Mouse (Mus musculus): Measurements from ENCODE around the gene Fndc7.
A peak's percentile ranks its signal among the peaks of the same experiment; 100 is the strongest.
"Not testable (repeated sequence)": the region's sequence is repeated elsewhere in the genome, so short reads cannot be mapped to it uniquely, and the experiment has no call there.

Fndc7 gene

DNA sequence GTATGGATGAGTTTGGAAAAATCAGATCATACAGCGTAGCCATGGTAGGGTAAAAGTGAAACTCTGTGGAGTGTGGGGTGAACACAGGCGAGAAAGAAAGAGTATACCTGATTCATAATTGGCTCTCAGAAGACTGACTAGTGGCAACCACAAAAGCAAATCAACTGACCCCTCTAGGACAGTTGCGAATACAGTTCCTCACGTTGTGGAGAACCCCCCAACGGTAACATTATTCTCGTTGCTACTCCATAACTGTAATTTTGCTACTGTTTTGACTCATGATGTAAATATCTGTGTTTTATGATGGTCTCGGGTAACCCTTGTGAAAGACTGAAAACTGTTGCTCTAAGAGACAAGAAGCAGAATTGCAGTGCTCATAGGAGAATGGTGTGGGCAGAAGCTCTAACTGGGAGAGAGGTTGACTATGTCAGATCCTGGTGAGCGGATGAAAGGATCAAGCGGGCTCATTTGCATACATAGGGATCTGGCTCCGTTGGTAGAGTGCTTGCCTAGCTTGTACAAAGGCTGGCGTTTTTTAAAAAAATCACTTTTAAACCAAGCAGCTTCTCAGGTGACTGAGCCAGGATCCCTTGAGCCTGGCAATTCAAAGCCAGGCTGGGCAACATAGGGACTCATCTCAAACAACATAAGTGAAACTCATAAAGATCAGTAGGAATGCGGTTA, 2.7 kb downstream of the Fndc7 start:
- no peak for DNase-seq

DNA sequence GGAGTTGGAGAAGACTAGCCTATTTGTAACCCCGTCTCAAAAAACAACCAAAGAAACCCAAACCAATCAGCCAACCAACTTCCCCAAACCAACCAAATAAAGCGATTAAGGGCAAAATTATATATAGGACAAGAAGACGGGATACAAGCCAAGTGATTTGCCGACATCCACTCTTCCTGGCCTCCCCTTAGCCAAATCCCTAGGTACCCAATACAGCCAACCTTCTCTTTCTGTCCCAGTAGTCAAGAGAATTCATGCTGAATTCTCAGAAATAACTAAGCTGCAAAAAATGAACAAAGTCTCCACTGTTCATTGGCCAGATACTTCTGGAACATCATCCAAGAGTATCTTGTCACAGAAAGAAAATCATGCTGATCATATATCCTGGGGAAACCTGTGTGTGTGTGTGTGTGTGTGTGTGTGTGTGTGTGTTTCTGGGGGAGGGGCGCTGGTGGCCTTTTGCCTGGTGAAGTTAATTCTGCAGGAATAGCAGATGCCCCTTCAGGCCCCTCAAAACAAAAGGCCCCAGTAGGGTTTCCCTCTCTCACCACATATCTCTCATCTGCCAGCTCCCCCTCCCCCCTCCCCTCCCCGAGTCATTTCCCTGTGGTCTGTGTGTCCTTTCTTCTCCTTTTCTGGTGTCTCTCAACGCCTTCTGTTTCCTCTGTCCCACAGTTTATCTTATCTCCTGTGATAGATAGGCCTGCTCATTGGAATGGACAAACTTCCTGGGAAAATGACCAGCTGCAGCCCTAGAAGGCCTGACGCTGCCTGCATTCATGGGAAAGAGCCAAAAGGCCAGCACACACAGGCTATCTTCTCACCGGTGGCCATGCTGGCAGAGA, 3.9 kb downstream of the Fndc7 start:
- DNase-seq, result peak; percentile 38 to 60

DNA sequence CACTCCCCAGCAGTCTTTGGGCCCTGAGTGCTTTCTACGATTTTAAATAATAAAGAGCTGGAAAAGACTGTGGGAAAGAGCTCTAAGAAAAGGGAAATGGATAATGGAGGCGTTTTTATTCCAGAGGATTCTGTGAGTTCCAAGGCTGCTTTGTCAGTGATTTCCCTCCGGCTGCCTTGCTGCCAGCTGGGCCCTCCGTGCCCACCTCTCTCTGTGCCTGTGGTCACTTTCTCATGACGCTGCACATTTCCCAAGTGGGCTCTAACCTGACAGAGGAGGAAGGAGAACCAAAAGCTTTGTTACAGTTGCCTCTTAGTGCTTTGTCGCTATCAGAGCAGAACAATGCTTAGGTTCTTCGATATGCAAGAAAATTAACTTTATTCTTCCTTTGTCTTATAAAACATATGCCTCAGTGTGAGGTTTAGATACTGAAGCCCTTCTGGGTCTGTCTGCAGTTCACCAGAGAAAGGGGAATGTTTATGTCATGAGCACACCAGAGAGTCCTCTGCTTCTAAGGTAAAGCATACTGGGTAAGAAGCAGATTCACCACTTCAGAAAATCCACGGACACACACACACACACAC, 5.0 kb downstream of the Fndc7 start:
- no peak for DNase-seq

DNA sequence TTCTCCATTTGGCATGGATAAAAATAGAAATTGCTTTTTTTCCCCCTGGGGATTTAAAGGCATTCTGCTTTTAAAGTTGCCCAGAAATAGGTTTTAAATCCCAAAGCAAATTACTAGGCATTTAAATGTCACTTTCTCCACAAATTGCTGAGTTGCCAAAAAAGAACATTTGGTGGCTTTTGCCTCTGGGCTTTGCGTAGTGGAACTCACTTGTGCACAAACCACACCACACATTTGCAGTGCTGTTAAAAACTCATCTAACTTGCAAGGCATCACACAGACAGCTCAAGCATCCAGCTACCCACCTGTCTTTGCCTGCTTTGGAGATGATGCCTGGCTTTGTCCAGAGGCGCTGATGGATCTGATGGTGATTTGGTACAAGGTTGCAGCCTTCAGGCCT, 6.7 kb downstream of the Fndc7 start:
- no peak for DNase-seq

DNA sequence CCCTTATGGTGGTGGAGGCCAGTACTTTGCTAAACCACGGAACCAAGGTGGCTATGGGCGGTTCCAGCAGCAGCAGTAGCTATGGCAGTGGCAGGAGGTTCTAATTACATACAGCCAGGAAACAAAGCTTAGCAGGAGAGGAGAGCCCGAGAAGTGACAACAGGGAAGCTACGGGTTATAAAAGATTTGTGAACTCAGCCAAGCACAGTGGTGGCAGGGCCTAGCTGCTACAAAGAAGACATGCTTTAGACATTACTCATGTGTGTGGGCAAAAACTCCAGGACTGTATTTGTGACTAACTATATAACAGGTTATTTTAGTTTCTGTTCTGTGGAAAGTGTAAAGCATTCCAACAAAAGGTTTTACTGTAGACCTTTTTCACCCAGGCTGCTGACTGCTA, 7.9 kb downstream of the Fndc7 start:
- not testable (repeated sequence) for DNase-seq

DNA sequence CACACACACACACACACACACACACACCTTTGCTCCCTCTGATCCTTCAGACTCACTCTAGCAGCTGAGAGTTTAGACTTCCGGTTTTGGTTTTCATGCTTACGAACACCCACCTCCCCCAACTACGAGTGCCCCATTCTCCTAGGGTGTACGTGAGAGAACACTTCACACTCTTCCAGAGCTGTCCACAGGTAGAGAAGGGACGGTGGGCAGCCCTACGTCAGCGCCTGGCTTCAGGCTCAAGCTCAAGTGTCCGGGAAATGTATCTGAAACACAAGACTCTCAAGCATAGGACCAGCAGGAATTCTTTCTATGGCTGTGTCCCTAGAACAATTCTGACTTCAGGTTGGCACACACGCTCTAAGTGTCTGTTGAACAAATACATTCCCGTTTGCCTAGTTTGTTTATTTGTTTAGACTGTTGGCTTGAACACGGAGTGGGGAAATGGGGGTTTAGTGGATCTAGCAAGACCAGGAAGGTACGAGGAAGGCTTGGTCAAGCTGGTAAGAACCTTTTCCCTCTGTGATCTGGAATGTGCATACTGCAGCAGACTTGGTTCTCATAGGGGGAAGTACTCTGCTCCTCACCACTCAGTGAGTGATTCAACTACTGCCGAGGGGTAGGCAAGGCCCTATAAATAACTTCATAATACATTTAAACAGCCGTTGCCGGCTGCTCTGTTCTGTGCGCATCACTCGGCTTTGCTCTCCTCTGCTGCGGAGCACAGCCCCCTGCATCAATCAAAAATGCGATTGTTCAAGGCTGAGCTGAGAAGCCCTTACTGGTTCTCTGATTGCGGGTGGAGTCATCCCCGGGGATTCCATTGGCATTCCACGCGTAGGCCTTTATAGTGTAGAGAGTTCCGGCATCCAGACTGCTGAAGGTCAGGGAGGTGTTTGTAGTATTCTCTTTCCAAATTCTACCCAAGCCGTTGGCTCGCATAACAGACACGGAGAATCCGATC, 9.0 kb downstream of the Fndc7 start:
- peak; percentile 58 to 76 for DNase-seq

DNA sequence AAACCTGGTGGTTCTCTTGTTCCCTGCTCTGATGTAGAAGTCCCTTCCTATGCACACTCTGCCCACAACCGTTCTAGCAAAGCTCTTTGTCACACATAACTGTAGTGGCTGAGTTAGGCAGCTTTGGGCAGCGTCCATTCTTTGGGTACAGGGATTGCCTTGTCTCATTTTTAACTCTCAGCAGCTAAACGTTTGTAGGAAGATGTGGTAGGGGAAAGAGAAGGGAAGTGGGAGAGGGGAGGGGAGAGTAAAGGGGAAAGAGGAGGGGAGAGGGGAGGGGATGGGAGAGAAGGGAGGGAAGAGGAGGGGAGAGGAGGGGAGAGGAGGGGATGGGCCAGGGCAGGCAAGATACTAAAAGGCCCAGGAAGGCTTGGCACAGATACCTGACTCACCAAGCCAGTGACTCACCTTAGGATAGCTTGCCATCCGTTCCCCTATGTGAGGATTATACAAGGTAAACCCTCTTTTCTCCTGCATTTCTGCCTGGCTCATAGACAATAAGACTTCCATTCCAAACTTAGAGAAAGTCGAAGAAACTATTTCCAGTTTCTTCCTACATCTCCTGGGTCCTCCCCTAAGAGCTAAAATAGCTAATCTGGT, 9.9 kb downstream of the Fndc7 start:
- DNase-seq, result no peak

DNA sequence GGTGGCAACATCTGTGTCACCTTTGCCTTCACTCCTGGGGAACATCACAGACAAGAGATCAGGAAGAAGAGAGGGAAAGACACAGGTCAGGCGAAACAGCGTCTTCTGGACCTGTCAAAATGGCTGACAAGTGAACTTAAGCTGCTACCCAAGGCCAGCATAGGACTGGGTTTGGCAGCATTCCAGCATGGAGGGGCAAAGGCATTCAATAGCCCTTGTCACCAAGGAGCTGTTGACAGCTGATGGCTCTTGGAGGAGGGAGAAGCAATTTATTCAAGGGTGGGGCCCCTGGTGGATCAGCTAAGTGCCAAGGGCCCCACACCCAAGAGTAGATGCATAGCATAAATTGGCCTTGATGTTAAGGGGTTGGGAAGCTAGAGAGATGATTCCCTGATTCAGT, 10.7 kb downstream of the Fndc7 start:
- DNase-seq, result peak in 1 of 2 experiments; percentile 52

DNA sequence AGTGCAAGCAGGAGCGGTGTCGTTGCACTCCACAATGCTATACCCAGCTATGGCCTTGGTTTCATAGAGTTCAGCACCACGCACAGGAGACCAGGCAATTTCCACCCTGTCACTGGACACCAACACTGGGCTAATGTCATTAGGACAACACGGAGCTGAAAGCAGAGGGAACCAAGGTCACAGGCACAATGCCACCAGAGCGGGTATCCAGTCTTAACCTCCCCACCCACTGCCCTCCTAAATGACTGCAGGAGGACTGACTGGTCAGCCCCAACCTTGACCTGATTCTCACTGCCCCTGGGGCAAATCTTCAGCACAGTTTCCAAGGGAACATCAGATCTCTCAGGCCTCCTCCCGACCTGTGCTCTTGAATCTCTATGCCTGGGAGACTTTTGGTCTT, 19.2 kb downstream of the Fndc7 start:
- no peak for DNase-seq

DNA sequence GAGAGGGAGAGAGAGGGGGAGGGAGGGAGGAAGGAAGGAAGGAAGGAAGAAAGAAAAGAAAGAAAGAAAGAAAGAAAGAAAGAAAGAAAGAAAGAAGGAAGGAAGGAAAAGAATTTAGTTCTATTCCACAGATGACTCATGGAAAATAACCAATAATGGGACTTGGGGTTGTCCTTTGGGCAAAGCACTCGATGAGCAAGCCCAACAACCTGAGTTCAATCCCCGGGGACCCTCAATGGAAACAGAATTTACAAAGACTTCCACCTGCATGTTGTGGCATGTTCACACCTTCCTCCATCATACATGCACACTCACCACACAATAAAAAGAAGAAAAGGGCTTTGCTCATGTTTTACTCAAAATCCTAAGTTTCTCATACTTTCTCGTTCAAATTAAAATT, 22.4 kb downstream of the Fndc7 start:
- no peak for DNase-seq

DNA sequence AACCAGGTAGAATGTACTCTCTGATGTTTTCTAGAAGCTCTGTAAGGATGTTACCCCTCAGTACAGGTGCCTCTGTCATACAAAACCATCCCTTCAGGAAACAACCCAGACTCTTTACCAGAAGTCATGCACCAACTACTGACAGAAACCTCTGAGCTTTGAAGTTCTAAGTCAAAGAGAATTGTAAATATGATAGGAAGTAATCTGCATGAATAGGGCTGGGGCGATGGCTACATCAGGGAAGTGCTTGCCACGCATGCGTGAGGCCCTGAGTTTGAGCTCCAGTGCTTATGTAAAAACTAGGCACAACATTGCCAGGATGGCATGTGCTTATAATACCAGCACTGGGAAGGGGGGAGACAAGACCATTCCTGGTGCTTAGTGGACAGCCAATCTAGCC, 24.1 kb downstream of the Fndc7 start:
- DNase-seq, result no peak

DNA sequence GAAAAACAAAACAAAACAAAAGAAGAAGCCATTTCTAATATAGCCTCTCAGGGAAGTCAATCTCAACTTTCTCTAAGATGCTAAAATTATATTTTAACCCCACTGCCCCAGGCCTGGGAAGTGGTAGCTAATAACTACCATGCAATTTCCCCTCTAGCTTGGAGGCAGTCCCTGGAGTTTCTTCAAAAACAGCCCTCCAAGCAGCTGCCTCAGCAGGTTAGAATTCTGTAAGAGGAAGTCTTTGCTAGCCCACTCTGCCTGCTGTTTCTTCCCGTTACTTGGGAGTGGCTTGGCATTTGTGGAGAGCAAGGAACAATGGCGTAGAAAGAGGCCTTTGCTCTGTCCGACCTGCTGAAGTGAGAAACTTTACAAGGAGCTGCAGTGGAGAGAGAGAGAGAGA, 24.7 kb downstream of the Fndc7 start:
- DNase-seq, result no peak

DNA sequence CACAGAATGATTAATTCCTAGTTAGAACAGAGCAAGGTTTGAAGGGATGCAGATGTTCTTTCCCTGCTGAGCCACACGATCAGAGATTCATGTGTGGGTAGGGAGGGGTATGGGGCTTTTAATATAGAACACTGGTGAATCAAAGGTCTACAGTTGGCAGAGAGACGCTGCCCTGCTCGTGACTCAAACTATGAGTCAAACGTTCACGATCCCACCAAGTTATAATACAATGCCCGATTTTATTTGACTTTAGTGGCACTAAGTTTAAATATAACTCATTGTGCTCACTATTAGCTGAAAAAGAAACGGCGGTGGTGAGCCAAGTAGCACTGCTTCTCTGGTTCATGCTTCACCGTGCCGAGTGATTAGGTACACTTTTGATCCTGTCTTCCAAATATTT, 26.7 kb downstream of the Fndc7 start:
- DNase-seq, result no peak

DNA sequence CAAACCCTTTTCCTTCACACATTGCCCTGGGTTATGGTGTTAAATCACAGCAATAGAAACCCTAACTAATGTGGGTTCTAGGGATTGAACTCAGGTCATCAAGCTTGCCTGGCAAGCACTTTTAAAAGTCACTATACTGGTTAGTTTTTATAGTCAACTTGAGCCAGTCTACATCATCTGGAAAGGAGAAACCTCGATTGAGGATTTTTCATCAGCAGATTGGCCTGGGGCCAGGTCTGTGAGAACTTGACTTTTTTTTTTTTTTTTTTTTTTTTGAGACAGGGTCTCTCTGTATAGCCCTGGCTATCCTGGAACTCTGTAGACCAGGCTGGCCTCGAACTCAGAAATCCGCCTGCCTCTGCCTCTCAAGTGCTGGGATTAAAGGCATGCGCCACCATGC, 27.5 kb downstream of the Fndc7 start:
- DNase-seq, result not testable (repeated sequence)

DNA sequence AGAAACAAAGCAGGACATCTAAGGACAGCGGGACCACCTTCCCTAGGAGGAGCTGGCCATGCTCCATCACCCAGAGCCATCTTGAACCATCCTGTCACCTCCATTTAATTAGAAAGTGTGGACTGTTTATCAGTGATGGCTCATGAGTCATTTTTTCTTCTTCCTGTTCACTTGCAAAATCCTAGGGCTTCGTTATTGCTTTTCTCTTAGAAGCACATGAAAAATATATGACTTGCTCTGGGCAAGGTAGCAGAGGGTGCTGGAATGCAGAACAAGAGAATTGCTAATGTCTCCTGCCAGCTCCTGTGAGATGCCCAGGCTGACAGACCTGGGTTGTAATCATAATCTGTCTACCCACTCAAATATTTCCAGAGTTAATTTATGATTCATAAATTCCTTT, 29.0 kb downstream of the Fndc7 start:
- DNase-seq, result no peak

DNA sequence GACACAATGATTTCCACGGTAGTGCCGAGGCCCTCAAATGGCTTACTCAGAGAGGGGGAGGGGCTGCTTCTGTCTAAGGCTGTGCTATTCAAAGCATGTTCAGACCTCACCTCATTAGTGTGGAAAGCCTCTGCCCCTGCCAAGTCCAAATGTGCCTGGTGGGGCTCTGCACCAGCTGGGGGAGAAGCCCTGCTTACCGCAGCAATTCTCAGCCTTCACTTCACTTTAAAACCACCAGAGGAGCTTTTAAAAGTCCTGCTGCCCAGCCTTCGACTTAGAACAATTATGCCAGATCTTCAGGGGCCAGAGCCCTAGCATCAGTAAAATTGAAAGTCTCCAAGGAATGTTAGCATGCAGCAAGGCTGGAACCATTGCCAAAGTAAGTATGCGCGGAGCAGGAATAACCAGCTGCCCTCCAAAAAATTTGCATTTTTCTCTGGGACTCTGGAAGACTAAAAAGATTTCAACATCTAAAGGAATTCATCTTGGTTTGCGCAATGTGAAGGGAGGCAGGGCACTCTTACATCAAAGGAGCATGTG, 31.5 kb downstream of the Fndc7 start:
- DNase-seq, result peak; percentile 69 to 88

DNA sequence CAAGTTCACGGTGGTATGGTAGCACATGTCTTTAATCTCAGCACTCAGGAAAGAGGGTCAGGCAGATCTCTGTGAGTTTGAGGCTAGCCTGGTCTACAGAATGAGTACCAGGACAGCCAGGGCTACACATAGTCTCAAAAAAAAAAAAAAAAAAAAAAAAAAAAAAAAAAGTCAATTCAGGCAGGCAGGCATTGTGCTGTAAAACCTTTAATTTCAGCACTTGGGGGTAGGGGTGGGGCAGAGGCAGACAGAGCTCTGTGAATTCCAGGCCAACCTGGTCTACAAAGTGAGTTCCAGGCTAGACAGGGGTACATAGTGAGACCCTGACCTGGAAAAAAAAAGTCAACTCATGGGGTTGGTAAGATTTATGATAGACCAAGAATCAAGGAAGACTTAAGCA, 32.1 kb downstream of the Fndc7 start:
- no peak for DNase-seq

DNA sequence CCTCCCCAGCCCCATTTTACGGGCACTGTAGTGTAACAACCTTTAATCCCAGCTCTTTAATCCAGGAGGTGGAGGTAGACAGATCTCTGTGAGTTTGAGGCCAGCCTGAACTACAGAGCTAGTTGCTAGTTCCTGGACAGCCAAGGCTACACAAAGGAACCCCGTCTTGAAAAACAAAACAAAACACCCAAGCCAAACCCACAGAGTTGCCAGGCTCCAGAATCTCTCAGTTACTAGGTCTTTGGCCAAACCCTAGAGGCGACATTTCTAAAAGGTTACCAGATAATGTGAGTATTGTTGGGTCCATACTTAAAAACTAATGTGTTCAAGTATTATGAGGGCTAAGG, 32.7 kb downstream of the Fndc7 start:
- no peak for DNase-seq

DNA sequence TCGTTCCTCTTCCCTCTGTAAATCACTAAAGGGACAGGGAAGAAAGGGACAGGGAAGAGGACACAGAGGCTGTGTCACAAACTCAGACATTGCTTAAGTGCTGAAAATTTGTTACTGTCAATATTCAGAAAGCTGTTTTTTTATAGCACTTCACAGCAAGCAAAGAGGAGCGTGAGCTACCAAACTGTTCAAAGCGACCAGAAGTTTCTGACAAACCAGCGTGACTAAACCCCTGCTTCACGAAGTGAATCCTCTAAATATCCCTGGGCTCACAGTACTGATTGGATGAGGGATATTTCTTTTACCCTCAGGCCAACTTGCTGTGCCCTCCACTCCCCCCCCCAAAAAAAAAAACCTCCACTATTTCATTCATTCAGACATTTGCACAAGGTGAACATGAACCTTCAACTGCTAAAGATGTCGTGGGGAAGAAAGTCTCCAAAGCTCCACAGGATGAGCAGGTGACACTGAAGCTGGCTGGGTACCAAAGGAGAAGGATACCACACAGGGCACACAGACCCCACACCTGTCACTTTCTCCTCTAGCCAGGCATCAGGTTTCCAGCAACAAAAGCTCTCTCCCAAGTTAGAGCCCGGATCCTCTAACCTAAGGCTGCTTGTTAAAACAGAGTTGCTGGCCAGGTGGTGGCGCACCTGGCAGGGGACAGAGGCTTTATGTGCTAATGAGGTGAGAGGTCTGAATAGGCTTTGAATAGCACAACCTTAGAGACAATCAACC, 33.3 kb downstream of the Fndc7 start:
- peak; percentile 53 to 58 for DNase-seq

DNA sequence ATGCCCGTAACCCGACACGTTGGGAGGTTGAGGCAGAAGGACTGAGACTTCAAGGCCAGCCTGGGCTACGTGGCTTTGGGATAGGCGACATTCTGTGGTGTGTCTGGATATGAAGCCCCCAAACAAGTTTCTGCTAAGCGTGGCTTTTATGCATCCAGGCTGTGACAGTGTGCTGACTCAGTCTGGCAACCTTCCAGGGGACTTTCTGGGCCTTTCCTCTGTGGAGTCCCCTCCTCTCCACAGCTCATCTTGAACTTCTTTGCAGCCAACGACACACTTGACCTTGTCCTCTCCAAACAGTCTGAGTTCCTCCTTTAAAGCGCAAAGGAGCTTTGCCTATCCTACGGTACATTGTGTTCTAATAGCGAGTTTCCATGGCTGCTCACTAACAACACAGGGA, 33.9 kb downstream of the Fndc7 start:
- DNase-seq, result peak; percentile 53 to 66

DNA sequence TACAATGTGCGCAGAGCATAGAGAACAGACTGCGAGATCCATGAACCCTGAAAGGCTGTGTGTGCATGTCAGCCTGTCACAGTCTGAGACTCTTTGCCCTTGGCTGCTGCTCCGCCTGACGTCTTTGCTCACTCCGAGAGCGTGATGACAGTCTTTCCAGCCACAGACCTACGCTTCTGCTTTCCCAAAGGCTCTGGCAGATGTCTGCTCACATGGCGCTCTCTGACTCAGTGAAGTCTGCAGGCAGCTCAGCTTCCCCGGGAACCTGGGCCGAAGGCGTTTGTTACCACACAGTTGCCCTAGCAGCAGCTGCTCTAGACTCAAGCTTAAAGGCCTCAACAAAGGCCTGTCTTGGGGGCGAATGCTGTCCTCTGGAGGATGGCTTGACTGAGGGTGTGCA, 34.4 kb downstream of the Fndc7 start:
- DNase-seq, result peak; percentile 62 to 72

DNA sequence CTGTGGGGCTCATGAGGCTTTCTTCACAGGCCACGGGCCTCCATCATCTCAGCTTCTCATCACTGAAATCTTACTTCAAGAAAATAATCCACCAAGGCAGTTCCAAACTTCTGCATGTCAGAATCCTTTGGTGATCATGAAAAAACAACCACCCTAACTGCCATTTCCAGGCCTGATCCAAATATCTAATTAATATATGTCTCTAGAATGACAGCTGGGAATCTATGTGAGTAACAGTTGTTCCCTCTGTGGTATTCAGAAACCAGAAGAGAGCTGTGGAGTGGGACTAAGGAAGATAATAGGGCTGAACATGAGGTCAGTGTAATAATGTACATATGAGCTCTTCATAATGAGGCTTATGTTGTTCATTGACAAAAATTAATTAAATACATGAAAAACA, 36.5 kb downstream of the Fndc7 start:
- DNase-seq, result no peak

Measured in lung, postnatal 4 days (tissue).